Mouse (Mus musculus): Measurements from ENCODE around the gene Gfer.

DNA sequence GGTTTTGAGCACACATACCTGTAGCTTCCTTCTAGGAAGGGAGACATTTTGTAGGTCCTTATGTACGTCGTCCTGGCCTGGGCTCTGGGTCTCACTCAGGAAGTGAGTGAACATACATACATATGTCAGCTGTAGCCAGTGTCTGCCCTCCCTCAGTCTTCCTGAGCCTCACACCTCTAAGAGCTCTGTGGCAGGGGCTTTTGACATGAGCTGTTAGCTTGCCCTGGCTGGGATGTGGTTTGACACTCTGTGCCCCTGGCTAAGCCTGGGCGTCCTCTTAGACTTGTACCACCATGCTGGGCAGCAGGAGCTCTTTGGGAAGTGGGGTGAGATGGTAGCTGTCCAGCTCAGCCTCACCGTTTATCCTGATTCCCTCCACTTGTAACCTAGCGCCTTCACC, 24.6 kb downstream of the Gfer start:
- no peak for TF ChIP-seq CTCF (IDR thresholded peaks at IDR 0.05; ENCODE audit: extremely low read depth, insufficient read depth, low read length)
- no peak for TF ChIP-seq POLR2A (IDR thresholded peaks at IDR 0.05; ENCODE audit: extremely low read depth, insufficient read depth, low read length)

Data from cortical plate, adult 2 months (tissue).